Mouse (Mus musculus) activated CD4-positive, CD25-positive, alpha-beta regulatory T cell, adult 4 months (primary cell): Measurements from ENCODE around the gene Pigq. TPM values are rescaled to one million over a fixed set of nuclear protein-coding genes. Genes with fewer than 3 reads are reported as not detected.

Experiments used
- ATAC-seq: one replicate; pipeline ENCODE4 v1.8.0; 2017
- polyA plus RNA-seq, 2 experiments: library from polyadenylated mRNA; unstranded; fragments of 100-300 nt; shearing (Covaris generic); gene quantifications; one replicate each; pipeline ENCODE4 v1.2.1; 2017

The Pigq gene
- polyA plus RNA-seq, result 10 to 100 TPM; 19.0 to 26.6 TPM

DNA sequence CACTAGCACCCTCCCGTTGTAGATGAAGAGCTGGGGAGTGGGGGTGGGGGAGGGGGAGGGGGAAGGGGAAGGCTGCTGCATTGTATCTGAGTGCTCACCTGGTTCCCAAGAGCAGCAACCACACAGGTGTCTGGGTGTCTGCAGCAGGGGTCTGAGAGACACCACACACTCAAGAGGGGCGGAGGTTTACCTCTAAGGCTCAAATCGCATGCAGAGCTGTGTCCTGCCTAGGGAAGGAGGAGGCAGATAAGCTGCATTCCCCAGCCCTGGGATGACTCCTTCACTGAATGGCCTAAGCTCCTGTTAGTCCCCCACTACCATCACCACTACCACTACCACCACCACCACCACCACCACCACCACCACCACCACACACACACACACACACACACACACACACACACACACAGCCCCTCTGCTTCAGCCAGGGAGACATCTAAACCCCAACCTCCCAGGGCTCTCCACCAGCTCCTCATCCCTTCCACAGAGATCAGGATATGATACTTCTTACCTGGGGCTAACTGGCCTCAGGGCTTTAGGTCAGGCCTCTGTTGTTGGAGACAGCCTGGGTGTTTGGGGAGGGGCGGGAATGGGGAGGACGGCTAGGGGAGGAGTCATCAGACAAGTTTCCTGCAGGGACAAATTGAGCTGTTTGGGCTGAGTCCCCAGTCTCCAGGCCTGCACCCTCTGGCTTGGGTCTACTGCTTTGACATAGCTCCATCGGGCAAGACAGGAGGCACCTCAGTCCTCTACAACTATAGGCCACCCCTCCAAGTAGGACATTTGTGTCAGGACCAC is at the start of gene Pigq, which contains the start of gene Nhlrc4:
Pigq (minus strand) TSS at position 571 of the 798 bp plus-strand sequence.
Nhlrc4 (minus strand) TSS at position 596 of the 798 bp plus-strand sequence.
- ATAC-seq, result no peak

DNA sequence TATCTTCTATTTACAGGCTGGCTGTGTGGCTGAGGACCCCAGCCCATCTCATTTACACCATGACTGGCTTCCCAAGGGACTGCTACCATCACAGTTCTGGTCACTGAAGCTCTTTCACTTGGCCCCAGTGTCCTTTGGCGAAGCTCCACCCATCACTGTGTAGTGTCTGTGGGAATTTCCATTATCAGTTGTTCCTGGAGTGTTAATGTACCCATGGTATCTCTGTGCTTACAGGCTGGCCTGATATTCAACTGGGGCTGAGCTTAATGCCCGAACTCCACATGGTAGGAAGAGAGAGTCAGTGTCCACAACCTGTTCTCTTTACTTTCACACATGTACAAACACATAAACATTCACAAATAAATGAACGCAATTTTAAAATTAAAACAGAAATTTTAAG is 48.8 kb upstream of the Pigq start:
- no peak for ATAC-seq

DNA sequence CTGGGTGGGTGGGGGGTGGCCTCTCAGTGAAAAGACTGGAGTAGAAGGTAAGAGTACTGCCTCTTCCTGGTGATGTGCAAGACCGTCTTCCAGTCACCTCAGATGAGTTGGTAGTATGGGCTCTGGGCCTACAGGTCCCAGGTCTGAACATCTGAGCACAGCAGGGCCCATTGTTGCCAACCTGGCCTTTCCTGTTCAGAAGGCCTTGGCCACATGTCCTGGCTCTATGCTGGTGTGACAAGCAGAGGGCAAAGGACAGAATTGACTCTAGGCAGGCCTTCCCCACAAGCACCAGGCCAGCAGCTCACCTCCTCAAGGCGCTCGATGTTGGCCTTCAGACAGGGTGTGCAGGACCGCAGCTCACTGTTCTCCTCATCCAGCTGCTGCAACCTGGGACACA is 47.5 kb upstream of the Pigq start:
- no peak for ATAC-seq

DNA sequence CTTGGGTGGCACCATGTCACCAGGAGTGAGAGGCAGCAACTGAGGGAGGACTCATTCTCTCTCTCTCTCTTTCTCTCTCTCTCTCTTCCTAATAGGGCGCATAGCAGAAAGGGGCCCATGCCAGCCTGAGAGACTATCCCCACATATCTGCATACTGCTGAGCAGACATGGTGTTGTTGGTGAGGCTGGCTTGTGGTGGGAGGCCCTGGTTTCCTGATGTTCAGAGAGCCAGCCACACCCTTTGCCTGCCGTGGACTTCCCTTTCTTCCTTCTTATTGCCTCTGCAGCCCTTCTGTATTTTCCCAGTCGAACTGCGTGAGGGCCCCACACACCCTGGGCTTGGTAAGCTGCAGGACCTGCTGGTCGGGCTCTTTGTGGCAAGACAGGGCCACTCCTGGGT is 45.6 kb upstream of the Pigq start:
- no peak for ATAC-seq

DNA sequence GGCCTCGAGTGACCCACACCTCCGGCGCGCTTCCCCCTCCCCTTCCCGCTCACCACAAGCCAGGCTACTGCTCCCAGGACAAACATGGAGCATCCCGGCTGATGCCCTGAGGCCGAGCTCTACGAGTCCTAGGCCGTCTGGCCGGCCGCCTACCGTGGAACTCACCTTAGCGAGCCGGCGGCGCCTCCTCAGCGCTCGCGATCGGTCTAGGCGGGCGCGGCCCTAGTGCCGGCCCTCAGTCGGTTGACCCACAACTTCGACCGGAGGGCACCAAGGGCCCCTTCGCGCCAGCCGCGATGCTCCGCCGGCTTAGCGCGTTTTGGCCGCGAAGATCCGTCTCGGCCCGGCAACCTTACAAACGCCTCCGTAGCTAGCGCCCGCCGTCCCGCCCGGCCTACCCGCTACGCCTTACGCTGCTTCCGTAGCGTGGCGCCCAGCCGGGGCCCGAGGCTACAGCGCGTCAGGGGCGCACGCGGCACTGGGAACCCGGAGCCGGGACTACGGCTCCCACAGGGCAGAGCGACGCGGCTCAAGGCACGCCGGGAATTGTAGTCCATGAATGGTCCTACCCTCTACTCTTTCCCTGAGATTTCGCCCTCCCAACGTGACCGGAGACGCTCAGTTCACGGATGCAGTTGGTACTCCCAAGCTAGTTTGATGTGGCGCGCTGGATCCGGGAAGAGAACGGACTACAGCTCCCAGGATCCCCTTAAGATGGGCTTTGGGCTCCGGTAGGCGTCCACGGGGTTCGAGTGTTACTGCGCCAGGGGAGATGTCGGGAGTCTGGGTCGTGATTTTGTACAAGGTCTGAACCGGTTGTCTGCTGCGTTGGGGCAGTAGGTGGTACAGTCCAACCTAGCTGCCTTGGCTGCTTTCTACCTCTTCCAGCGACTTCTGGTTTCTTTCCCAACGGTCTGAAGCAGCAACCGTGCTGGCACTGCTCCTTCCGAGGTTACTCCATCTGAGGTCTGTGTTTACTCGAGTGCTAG is 40.9 kb upstream of the Pigq start, which contains the start of gene Capn15:
Capn15 (minus strand) TSS at position 491 of the 989 bp plus-strand sequence.
- peak; percentile 99 for ATAC-seq

DNA sequence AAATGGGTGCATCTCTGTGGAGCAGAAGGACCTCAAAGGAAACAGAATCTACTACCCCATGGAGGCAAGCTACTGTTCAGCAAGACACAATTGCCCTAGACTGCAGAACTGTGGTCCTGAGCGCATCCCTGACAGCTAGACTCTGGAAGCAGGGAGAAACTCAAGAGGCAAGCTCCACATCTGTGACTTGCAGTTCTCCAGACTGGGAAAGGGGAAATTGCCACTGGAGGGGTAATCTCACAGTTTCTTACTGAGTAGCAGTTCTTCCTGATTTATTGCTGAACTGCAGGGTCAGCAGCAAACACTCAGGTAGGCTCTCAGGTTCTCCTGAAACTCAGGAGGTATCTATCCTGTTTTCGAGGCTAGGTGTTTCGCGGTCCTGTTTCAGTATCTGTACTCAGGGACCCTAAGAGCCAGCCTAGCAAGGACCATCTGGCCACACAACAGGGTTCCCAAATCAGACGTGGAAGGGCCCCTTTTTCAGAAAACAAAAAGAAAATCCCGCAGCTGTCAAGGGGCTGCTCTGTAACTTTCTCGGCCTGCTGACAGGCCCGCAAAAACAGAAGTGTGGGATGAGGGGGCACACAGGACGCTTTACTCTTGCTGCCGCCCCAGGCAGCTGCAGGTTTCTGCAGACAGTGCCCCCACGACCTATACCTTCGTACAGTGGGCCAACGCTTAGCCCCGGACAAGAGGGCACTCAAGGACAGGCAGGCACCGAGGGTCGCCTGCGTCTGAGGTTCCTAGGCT is 40.0 kb upstream of the Pigq start:
- ATAC-seq, result no peak

DNA sequence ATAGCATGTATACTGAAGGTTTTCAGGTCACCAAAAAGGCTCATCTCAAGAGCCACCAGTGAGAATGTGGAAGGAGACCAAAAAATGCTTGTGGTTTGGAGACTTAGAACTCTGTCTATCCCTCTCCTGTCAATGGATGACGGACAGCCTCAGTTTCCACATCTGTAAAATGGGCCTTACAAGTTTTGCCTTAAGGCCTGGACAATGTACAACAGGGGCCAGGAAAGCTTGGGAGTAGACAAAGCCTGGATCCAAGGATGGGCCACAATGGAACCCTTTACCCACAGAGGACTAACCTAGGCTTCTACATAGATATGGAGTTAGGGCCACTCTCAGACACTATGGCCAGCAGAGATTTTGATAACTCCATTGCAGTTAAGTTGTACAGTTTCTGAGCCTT is 39.3 kb upstream of the Pigq start:
- no peak for ATAC-seq

DNA sequence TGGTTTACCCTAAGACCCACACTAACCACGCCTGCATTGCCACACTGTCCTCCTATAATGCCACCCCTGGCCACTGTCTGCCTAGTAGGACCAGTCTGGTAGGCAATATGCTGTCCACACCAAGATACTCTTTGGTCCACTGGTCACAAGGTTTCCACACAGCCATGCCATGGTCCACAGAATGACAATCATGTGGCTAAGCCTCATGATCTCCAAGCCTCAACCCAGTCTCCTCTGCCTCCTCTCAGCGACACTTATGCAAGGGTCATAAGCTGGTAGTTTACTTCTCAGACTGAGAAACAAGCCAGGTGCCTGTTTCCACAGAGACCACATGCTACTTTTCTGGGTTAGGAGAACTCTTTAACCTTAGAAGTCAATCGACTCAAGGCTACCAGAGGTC is 38.2 kb upstream of the Pigq start:
- no peak for ATAC-seq

DNA sequence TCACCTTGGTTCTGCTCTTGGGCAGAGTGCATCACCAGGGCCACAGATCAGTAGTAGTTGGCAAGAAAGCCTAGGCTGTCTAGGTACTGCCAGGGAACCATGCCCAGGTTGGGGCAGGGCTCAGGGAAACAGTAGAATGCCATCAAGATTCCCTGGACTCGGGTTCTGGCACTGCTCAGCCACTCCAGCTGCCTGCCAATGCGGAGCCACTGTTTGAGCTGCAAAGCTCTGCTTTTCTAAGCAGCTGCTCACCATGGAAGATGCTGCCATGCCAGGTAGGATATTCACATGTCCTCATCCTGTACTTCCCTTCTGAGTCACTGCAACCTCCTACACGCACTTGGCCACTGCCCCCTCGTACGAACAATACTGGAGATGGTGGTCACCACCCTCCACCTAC is 36.1 kb upstream of the Pigq start:
- ATAC-seq, result no peak

DNA sequence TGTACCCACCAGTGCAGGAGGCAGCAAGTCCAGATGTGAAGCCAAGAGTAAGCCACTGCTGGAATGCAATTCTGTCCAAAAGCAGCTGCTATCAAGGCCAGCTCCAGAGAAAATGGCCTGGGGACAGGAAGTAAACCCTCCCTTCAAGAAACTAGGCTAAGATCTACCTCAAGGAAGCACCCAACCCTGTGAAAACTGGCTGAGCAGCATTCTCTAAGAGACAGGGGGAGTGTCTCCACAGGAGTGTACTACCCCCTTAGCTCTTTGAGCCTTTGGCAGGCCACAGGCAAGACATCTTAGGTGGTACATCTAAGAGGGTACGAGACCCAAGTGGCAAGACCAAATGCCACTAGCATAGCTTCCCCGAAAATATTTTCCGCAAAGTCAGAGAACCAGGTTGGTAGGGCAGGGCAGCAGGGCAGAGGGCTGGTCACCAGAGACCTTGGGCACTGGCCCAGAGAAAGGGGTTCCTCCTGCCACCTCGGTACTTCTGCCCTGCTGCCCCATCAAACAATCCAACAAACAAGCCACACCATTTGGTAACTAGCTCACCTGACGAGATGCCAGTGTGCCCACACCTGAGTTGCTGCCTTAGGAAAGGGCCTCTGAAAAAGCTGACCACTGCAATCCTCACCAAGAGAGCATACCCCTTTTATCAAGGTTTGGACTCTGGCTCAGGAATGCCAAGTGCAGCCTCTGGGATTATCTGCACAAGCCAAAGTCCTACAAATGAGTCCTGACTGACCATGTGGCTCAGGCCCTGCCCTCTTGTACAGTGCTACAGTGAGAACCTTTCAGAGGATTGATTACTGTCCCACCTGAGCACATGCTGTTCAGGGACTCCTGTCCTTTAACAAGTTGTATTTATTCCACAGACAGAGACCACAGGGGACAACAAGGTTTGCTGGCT is 35.3 kb upstream of the Pigq start:
- ATAC-seq, result no peak

DNA sequence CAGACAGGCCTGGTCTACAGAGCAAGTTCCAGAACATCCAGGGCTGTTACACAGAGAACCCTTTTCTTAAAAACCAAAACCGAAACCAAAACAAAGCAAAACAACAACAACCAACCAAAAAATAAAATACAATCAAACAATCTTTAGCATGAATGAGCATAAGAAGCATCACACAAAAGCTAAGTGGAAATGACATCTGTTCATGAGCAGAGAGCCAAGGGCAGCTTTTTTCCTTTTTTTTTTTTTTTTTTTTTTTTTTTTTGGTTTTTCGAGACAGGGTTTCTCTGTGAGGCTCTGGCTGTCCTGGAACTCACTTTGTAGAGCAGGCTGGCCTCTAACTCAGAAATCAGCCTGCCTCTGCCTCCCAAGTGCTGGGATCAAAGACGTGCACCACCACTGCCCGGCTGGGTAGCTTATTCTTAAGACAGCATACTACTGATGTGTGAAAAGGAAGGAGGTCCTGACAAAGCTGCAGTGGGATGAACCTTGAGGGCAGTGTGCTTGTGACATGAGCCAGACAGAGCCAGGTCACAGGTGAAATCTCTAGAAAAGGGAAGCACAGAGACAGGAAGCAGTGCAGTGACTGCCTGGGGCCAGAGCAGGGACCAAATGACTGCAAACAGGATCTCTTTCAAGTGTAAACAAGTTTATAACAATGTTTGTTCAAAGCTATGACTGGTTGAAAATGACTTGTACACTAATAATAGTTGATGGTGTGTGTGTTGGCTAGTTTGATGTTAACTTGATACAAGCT is 26.4 kb upstream of the Pigq start:
- no peak for ATAC-seq

DNA sequence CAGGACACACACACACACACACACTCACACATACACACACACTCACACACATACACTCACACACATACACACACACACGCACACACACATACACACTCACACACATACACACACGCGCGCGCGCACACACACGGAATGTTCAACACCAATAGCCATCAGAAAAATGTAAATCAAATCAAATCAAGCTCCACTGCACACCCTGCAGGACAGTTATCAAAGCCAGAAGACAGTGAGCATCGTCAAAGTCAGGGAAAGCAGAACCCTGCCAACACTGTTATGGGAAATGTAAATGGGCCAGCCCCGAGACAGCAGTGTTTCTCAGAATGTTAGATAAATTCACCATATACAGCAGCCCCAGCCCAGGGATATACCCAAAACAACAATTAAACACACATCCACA is 25.7 kb upstream of the Pigq start:
- no peak for ATAC-seq

DNA sequence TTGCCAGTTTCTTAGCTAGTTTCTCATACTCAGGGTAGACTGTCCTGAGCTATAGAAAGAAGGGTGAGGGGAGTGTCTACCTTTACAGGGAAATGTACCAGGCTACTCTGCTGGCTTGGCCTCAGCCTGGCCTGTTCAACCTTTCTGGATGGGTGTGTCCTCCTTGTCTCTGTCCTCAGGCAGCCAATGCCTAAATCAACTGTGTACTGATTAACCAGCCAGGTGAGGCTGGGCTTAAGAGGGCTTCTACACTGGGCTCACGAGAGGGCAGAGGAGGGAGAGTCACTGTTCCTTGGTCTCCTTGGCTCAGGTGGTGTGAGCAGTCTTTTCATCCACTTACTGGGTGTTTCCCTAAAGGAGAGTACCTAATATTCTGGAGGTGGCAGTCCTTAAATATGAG is 23.4 kb upstream of the Pigq start:
- ATAC-seq, result no peak

DNA sequence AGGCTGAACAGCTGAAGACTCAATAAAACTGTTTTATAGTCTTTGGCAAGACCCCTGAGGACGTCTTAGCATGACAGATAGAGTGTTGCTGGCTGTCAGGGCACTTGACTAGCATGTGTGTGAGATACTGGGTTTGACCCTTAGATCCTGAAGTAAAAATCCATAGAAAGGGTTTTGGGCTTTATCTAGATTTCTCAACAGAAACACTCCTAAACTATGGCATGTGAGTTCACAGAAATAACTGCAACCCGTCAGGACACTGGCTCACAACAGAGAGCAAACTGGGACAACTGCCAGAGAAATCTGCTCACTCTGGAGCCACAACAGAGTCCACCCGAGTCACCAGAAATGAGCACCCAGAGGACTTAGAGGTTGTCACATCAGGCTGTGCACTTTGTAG is 22.9 kb upstream of the Pigq start:
- no peak for ATAC-seq

DNA sequence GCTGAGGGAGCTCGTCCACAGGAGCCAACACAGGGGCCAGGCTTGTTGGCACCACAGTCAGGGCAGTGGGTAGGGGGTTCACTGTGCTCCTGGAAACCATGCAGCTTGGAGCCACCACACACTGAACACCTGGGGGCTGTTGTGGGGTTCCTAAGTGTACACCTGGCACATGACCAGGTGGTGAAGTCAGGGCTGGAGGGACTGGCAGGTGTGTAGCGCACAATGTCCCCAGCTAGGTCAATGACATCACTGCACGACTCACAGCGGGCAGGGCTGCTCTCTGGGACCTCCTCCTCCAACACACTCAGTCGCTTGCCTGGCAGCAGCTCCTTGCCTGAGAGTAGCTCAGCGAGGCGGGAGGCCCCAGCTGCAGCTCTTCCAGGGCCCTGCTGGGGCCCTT is 19.5 kb upstream of the Pigq start:
- no peak for ATAC-seq

DNA sequence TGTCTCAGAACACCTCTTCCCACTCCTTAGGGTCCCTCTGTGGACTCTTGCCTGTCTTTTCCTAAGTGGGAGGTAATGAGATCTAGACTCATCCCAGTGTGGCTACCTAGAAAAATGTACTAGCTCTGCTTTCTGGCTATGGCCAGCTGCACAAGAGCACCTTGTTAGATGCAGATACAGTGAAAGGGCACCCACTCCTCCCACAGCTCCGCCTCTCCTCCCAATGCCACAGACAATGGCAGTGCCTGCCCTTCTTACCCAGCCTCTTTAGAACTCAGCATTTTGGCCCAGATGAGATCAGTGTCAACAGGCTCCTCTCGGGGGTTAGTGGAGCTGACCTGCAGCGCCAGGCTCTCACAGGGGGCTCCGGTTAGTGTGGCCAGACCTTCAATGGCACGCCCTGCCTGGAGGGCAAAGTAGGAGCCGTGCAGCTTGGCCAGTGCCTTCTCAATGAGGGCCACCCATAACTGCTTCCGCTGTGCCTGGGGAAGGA is 17.7 kb upstream of the Pigq start:
- no peak for ATAC-seq

DNA sequence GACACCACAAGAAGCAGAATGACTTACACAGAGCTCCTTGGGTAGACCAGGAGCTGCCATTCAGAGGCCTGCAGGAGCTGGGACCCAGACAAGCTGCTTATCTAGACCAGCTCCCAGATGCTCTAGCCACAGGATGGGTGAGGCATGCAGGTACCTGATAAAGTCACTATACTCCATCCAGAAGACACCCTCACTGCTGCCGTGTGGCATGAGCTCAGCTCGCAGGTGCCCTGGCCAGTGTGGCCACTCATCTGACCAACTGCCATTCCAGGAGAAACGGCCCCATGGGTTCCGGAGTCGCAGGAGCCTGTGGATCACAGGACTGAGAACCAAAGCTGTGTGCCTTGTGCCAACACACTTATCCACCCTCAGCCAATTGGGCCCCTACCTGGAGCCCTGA is 16.8 kb upstream of the Pigq start:
- ATAC-seq, result no peak

DNA sequence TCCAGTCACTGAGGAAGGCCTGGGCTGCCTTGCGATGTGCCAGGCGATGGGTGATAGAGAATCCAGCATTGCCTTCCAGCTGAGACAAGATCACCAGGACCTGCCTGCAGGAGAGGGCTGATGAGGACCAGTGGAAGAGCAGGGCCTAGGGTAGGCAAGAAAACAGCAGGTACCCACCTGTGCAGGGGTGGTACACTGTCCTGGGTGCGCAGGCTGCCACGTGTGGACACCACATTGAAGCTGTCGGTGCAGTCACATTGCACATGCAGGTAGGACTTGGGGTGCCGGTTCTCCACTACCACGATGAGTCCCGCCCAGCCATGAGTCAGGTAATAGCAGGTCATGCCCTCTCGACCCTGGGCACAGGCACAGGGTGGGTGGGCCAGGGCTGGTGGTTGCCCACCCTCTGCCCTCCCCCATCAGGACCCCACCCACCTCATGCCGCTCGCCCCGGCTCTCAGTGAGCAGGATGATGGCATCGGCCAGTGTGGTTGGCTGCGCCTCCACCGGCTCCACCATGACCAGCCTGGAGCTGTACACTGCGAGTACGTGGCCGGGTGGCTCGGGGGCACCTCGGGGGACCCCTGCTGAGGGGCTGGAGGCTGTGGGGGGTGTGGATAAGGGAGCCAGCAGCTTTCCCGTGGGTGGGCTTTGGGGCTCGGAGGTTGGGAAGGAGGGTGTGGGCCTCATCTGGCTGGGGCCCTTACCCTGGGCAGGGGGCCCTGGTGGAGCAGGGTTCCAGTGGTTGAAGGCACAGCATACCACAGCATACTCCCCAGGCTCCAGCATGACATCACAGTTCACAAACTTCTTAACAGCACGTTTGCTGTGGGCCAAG is 15.1 kb upstream of the Pigq start:
- no peak for ATAC-seq

DNA sequence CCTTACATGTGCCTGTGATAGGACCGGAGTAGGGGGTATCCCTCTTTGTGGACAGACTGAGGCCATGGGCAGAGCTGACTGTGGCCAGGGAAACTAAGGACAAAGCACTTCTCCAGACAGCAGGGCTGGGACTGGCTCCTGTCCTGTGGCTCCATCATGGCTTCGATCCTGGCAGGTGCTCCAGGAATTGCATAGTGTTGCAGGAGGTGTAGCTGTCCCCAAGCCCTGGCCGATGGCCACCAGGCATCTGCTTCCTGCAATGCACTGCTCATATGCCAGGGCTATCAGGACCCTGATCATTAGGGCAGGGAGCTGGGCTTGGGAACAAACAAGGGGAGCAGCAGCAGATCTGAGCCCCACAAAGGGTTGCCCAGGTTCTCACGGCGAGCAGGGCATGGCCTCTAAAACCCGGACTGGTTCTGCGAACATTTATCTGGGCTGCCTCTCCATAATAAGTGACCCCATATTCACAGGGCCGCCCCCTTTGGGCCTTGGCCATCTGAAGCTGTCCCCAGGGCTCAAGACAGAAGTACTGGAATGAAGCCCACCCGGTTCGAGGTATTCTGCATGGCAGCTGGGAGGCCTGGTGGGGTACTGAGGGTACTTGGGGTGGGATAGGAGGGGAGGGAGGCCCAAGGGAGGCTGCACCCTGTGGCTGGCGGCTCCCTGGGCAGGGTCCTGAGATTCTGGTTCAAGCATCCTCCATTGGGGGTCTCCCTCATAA is 14.2 kb upstream of the Pigq start:
- no peak for ATAC-seq
